Mouse (Mus musculus): ENCODE measurements at regions not wholly inside any gene's neighbourhood (a gene's known extent, or its start where the extent isn't known, plus 50 kb on each side); places are given as distances from the start of the nearest gene placed in this dataset.

GRCm38 (mm10) chr16:42681196-42681595 lies 194.5 kb upstream of the Zbtb20 start:
- DNase-seq (ENCODE audit: low spot score in 2 of 2) = no peak

- DNase-seq (ENCODE audit: low spot score in 2 of 2) = no peak
These were observed 198.5 kb upstream of the Zbtb20 start for GRCm38 (mm10) chr16:42677211-42677610.

- DNase-seq (ENCODE audit: low spot score in 2 of 2) = no peak
These were observed 199.1 kb upstream of the Zbtb20 start for GRCm38 (mm10) chr16:42676406-42677075.

- DNase-seq (ENCODE audit: low spot score in 2 of 2) = peak; percentile 38 to 55
These were observed 200.7 kb upstream of the Zbtb20 start for GRCm38 (mm10) chr16:42675031-42675430.

GRCm38 (mm10) chr16:42666601-42667000 lies 209.1 kb upstream of the Zbtb20 start:
- no peak for DNase-seq (ENCODE audit: low spot score in 2 of 2)

- DNase-seq (ENCODE audit: low spot score in 2 of 2) = peak; percentile 10 to 17
These were observed 223.6 kb upstream of the Zbtb20 start for GRCm38 (mm10) chr16:42651904-42652732.

GRCm38 (mm10) chr16:42649767-42650166 lies 225.9 kb upstream of the Zbtb20 start:
- no peak for DNase-seq (ENCODE audit: low spot score in 2 of 2)

- DNase-seq (ENCODE audit: low spot score in 2 of 2) = no peak
These were observed 227.0 kb upstream of the Zbtb20 start for GRCm38 (mm10) chr16:42648531-42649142.

- no peak for DNase-seq (ENCODE audit: low spot score in 2 of 2)
These were observed 227.9 kb upstream of the Zbtb20 start for GRCm38 (mm10) chr16:42647762-42648161.

- DNase-seq (ENCODE audit: low spot score in 2 of 2) = no peak
These were observed 239.9 kb upstream of the Zbtb20 start for GRCm38 (mm10) chr16:42635766-42636165.

- no peak for DNase-seq (ENCODE audit: low spot score in 2 of 2)
These were observed 248.0 kb upstream of the Zbtb20 start for GRCm38 (mm10) chr16:42627675-42628074.

- peak; percentile 81 to 82 for DNase-seq (ENCODE audit: low spot score in 2 of 2)
These were observed 259.8 kb upstream of the Zbtb20 start for GRCm38 (mm10) chr16:42615920-42616319.

- no peak for DNase-seq (ENCODE audit: low spot score in 2 of 2)
These were observed 263.7 kb upstream of the Zbtb20 start for GRCm38 (mm10) chr16:42612011-42612410.

- DNase-seq (ENCODE audit: low spot score in 2 of 2) = peak; percentile 27 to 53
These were observed 267.3 kb upstream of the Zbtb20 start for GRCm38 (mm10) chr16:42608336-42608735.

- DNase-seq (ENCODE audit: low spot score in 2 of 2) = no peak
These were observed 251.9 kb upstream of the Gap43 start for GRCm38 (mm10) chr16:42592321-42592720.

- no peak for DNase-seq (ENCODE audit: low spot score in 2 of 2)
These were observed 251.1 kb upstream of the Gap43 start for GRCm38 (mm10) chr16:42591530-42591929.

GRCm38 (mm10) chr16:42586196-42586595 lies 245.7 kb upstream of the Gap43 start:
- no peak for DNase-seq (ENCODE audit: low spot score in 2 of 2)

GRCm38 (mm10) chr16:42575517-42575946 lies 235.1 kb upstream of the Gap43 start:
- DNase-seq (ENCODE audit: low spot score in 2 of 2) = no peak

GRCm38 (mm10) chr16:42574978-42575377 lies 234.5 kb upstream of the Gap43 start:
- no peak for DNase-seq (ENCODE audit: low spot score in 2 of 2)

GRCm38 (mm10) chr16:42570246-42570996 lies 230.0 kb upstream of the Gap43 start:
- DNase-seq (ENCODE audit: low spot score in 2 of 2) = peak in 1 of 2 experiments; percentile 21

- DNase-seq (ENCODE audit: low spot score in 2 of 2) = no peak
These were observed 228.9 kb upstream of the Gap43 start for GRCm38 (mm10) chr16:42569335-42569734.

GRCm38 (mm10) chr16:42549591-42549990 lies 209.1 kb upstream of the Gap43 start:
- no peak for DNase-seq (ENCODE audit: low spot score in 2 of 2)
